Mouse (Mus musculus): Measurements from ENCODE around the gene Gm20403. TPM values are rescaled to one million over a fixed set of nuclear protein-coding genes. Genes with fewer than 3 reads are reported as not detected.

Gene Gm20403
- polyA plus RNA-seq, 1 experiment from 2014 or later = not detected

DNA sequence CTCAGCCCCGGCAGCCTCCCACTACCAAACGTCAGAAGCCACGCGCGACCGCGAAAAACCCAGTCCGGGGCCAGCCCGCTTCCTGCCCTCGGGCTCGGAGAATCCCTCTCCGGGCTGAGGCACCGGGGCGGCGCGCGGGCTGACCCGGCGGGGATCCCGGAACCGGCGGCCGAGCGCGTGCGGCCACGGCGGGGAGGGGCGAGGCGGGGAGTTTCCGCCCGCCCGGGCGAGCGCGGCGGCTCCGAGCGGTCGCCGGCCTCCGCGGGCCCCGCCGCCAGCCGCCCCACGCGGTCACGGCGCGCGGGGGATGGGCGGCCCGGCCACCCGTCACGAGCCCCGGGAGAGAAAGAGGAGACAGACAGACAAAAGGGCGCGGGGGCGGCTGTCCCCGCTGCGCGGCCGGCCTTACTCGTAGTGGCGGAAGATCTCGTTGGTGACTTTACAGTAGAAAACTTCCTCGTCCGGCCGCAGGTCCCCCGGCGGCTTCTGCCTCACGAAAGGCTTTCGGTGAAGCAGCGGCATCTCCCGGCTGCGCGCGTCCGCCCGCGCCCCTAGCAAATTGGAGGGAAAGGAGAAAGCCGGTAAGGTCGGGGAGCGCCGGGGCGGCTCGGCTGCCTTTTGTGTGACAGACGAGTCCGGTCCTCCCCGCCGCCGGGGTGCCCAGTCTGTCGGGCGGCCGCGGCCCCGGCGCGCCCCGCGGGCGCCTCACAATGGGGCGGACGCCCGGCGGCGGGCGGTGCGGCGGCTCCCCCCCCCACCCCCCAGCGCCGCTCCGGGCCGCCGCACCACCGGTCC is 875 bp downstream of the Gm20403 start:
- H3K27ac ChIP-seq (ENCODE audit: low read depth, low read length) = peak overlapping the region; percentile 97
- H3K36me3 ChIP-seq (ENCODE audit: control insufficient read depth, insufficient read depth, low read length) = peaks cover 12% of the 10 kb centered on the region; the same call in 1 of the 2 replicates
- under 1% methylated on average over 114 of the region's 117 CpGs for WGBS
- H3K9ac ChIP-seq (ENCODE audit: low read depth, low read length) = peak overlapping the region; percentile 93
- peak overlapping the region; percentile 73 for H3K4me2 ChIP-seq
- DNase-seq (ENCODE audit: low spot score) (peak; percentile 75), ATAC-seq (replicated peaks; ENCODE audit: low FRiP score) (peak; percentile 57)
- H3K4me1 ChIP-seq (replicated peaks; ENCODE audit: control insufficient read depth, insufficient read depth, low read length) = peaks cover 21% of the 10 kb centered on the region; the same call in 1 of the 2 replicates
- no peaks in the 10 kb centered on the region for H3K9me3 ChIP-seq (ENCODE audit: control insufficient read depth, low read length)
- peak overlapping the region; percentile 86 for H3K4me3 ChIP-seq (ENCODE audit: low read depth, low read length)
- H3K27me3 ChIP-seq (replicated peaks; ENCODE audit: control insufficient read depth, insufficient read depth, low read length) = no peaks in the 10 kb centered on the region

DNA sequence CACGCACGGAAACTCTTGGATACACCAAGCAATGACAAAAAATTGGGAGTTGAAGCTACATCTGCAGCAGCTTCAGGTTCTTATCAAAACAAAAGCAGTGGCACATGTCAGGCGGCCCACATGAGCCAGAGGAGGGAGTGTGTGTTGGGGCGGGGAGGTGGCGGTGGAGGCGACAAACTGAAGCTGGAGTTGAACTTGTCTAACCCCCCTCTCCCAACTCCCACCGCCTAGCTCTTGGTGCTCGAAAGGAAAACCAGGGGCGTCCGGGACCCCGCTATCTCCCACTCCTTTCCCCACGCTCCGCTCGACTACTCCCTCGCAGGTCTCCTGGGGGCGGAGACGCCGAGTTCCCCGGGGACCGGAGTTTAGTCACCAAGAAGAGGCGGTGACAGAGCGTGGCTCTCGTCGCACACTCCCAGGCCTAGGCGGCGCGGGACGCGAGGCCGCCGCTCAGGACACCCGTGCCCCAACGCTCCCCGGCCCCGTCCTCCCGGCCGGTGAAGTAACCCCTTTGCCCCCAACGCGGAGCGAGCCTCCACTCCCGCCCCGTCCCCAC is 1.6 kb downstream of the Gm20403 start:
- DNase-seq (ENCODE audit: low spot score) = peak; percentile 83
- peak overlapping the region; percentile 93 for H3K9ac ChIP-seq (ENCODE audit: low read depth, low read length)
- H3K4me1 ChIP-seq (replicated peaks; ENCODE audit: control insufficient read depth, insufficient read depth, low read length) = peaks cover 24% of the 10 kb centered on the region; the same call in 1 of the 2 replicates
- peak overlapping the region; percentile 86 for H3K4me3 ChIP-seq (ENCODE audit: low read depth, low read length)
- under 1% methylated on average over 41 of the region's 42 CpGs for WGBS
- peak overlapping the region; percentile 73 for H3K4me2 ChIP-seq
- H3K27ac ChIP-seq (ENCODE audit: low read depth, low read length) = peak overlapping the region; percentile 97
- no peaks in the 10 kb centered on the region for H3K9me3 ChIP-seq (ENCODE audit: control insufficient read depth, low read length)
- ATAC-seq (replicated peaks; ENCODE audit: low FRiP score) = peak; percentile 82
- no peaks in the 10 kb centered on the region for H3K27me3 ChIP-seq (replicated peaks; ENCODE audit: control insufficient read depth, insufficient read depth, low read length)
- H3K36me3 ChIP-seq (ENCODE audit: control insufficient read depth, insufficient read depth, low read length) = peaks cover 15% of the 10 kb centered on the region; the same call in 1 of the 2 replicates

DNA sequence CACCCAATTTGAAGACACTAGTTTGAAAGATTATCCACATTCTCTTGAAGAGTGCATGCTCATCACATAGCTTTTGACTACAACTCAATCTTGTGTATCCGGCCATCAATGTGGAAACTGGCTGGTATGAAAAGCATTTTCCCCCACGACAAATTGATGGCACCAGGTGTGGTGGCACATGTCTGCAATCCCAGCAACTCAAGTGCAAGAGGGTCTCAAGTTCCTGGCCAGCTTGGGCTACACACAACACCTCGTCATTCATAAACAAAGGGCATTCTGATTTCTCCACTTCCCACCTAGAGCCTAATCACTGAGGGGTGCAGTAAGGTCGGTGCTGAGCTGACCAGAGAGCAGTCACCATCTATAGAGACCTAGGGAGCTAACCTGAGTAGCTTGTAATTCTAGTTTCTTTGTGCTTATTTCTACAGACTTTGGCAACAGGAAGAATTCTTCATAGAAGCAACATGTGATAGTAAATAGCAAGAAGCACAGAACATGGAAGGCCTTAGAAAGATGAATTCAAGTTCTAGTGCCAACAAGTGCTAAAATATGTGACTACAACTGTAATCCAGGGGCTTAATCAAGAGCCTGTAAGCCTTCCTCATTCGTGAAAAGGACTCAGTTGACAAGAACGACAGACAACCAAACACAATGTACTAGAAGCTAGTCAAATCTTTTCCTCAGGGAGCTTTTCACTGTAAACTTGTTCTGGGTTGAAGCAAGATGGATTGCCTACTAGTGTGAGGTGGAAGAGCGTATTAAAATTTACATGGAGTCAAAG is 3.2 kb downstream of the Gm20403 start:
- no peak for DNase-seq (ENCODE audit: low spot score)
- peaks cover 24% of the 10 kb centered on the region; the same call in 1 of the 2 replicates for H3K4me1 ChIP-seq (replicated peaks; ENCODE audit: control insufficient read depth, insufficient read depth, low read length)
- 79% methylated on average over 7 of the region's 7 CpGs for WGBS
- no peak for ATAC-seq (replicated peaks; ENCODE audit: low FRiP score)
- H3K36me3 ChIP-seq (ENCODE audit: control insufficient read depth, insufficient read depth, low read length) = peaks cover 15% of the 10 kb centered on the region; the same call in 1 of the 2 replicates
- H3K9me3 ChIP-seq (ENCODE audit: control insufficient read depth, low read length) = no peaks in the 10 kb centered on the region
- H3K27ac ChIP-seq (ENCODE audit: low read depth, low read length) = no peak overlapping the region
- H3K9ac ChIP-seq (ENCODE audit: low read depth, low read length) = no peak overlapping the region
- H3K27me3 ChIP-seq (replicated peaks; ENCODE audit: control insufficient read depth, insufficient read depth, low read length) = no peaks in the 10 kb centered on the region
- no peak overlapping the region for H3K4me3 ChIP-seq (ENCODE audit: low read depth, low read length)
- no peak overlapping the region for H3K4me2 ChIP-seq

DNA sequence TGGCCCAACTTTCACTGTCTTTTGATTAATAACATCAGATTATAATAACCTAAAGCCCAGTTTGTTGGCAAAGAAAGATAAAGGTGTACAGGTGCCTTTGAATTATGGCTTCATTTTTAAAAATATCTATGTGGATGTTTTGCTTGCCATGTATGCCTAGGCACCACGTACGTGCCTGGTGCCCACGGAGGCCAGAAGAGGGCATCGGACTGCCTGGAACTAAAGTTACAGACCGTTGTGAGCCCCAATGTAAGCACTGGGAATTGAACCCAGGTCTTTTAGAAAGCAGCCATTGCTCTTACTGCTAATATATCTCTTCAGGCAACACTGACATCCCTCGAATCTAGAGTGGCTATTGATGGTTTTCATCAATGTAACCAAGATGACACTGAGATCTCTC is 4.4 kb downstream of the Gm20403 start:
- Histone ChIP-seq H3K9me3 (ENCODE audit: control insufficient read depth, low read length) (no peaks in the 10 kb centered on the region), H3K27me3 (replicated peaks; ENCODE audit: control insufficient read depth, insufficient read depth, low read length) (no peaks in the 10 kb centered on the region), H3K9ac (ENCODE audit: low read depth, low read length) (no peak overlapping the region), H3K4me2 (no peak overlapping the region), H3K27ac (ENCODE audit: low read depth, low read length) (no peak overlapping the region), H3K36me3 (ENCODE audit: control insufficient read depth, insufficient read depth, low read length) (peaks cover 15% of the 10 kb centered on the region; the same call in 1 of the 2 replicates), H3K4me3 (ENCODE audit: low read depth, low read length) (no peak overlapping the region), H3K4me1 (replicated peaks; ENCODE audit: control insufficient read depth, insufficient read depth, low read length) (peaks cover 24% of the 10 kb centered on the region; the same call in 1 of the 2 replicates)
- WGBS = 84% methylated on average over 6 of the region's 6 CpGs
- no peak for DNase-seq (ENCODE audit: low spot score)
- no peak for ATAC-seq (replicated peaks; ENCODE audit: low FRiP score)

DNA sequence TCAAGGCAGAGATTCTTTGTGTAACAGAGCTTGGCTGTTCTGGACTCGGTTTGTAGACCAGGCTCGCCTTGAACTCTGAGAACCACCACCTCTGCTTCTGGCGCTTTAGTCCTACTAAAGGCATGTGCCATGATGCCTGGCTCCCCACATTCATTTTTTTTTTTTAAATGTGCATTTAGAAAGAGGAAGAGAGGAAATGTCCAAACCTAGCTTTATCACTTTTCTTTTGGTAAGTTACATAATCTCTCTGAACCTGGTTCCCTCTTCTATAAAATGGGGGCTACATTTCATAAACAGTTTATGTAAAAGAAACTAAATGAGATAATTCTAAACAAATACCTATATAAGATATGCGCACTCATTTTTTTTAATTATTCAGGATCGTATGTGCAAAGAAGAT is 5.4 kb downstream of the Gm20403 start:
- Histone ChIP-seq H3K36me3 (ENCODE audit: control insufficient read depth, insufficient read depth, low read length) (peaks cover 15% of the 10 kb centered on the region; the same call in 1 of the 2 replicates), H3K9ac (ENCODE audit: low read depth, low read length) (no peak overlapping the region), H3K4me3 (ENCODE audit: low read depth, low read length) (no peak overlapping the region), H3K4me2 (no peak overlapping the region), H3K27ac (ENCODE audit: low read depth, low read length) (peak overlapping the region; percentile 30; the same call in 1 of the 2 replicates), H3K27me3 (replicated peaks; ENCODE audit: control insufficient read depth, insufficient read depth, low read length) (no peaks in the 10 kb centered on the region), H3K4me1 (replicated peaks; ENCODE audit: control insufficient read depth, insufficient read depth, low read length) (peaks cover 24% of the 10 kb centered on the region; the same call in 1 of the 2 replicates), H3K9me3 (ENCODE audit: control insufficient read depth, low read length) (no peaks in the 10 kb centered on the region)
- WGBS = 81% methylated on average over 5 of the region's 5 CpGs
- no peak for DNase-seq (ENCODE audit: low spot score)
- no peak for ATAC-seq (replicated peaks; ENCODE audit: low FRiP score)

DNA sequence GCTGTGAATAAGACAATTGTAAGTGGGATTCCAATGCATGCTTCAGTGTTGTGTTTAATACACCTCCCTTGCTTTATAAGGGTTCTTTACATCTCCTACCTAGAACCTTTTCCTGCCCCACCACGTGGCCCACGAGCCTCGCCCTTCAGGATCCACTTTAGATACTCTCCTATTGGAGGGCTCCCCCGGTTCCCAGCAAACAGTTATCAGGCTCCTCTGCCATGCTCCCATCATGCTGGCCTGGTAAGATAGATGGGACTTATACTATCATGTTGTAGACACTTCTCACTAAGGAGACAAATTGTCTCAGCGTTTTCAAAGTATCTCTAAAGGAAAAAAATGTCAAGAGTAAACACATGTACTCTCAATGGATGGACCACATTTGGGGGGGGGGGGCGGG is 5.8 kb downstream of the Gm20403 start:
- Histone ChIP-seq H3K4me2 (no peak overlapping the region), H3K4me1 (replicated peaks; ENCODE audit: control insufficient read depth, insufficient read depth, low read length) (peaks cover 24% of the 10 kb centered on the region; the same call in 1 of the 2 replicates), H3K27me3 (replicated peaks; ENCODE audit: control insufficient read depth, insufficient read depth, low read length) (no peaks in the 10 kb centered on the region), H3K9ac (ENCODE audit: low read depth, low read length) (no peak overlapping the region), H3K4me3 (ENCODE audit: low read depth, low read length) (no peak overlapping the region), H3K9me3 (ENCODE audit: control insufficient read depth, low read length) (no peaks in the 10 kb centered on the region), H3K36me3 (ENCODE audit: control insufficient read depth, insufficient read depth, low read length) (peaks cover 15% of the 10 kb centered on the region; the same call in 1 of the 2 replicates), H3K27ac (ENCODE audit: low read depth, low read length) (peak overlapping the region; percentile 30; the same call in 1 of the 2 replicates)
- no peak for DNase-seq (ENCODE audit: low spot score)
- ATAC-seq (replicated peaks; ENCODE audit: low FRiP score) = peak; percentile 69
- WGBS = 46% methylated on average over 6 of the region's 6 CpGs

DNA sequence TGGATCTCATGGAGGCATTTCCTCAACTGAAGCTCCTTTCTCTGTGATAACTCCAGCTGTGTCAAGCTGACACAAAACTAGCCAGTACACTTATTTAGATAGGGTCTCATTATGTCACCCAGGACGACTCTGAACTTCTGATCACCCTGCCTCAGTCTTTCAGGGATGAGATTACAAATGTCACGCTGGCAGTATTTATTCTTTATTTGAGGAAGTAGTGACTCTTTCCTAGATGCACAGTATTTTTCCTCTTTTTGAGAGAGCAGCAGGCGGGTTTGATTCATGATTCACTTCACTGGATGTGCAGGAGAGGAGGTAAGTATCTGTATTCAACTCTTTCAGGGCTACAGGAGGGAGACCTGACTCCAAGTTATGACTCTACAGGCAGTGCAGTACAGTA is 17.3 kb downstream of the Gm20403 start:
- Histone ChIP-seq H3K9ac (ENCODE audit: low read depth, low read length) (no peak overlapping the region), H3K4me1 (replicated peaks; ENCODE audit: control insufficient read depth, insufficient read depth, low read length) (0 out of 2 replicates have a peak, but pooled peaks cover 3% of the 10 kb centered on the region), H3K36me3 (ENCODE audit: control insufficient read depth, insufficient read depth, low read length) (peaks cover 19% of the 10 kb centered on the region), H3K4me3 (ENCODE audit: low read depth, low read length) (no peak overlapping the region), H3K27me3 (replicated peaks; ENCODE audit: control insufficient read depth, insufficient read depth, low read length) (no peaks in the 10 kb centered on the region), H3K9me3 (ENCODE audit: control insufficient read depth, low read length) (no peaks in the 10 kb centered on the region), H3K27ac (ENCODE audit: low read depth, low read length) (no peak overlapping the region), H3K4me2 (no peak overlapping the region)
- 65% methylated on average over 3 of the region's 3 CpGs for WGBS
- ATAC-seq (replicated peaks; ENCODE audit: low FRiP score) (no peak), DNase-seq (ENCODE audit: low spot score) (no peak)

DNA sequence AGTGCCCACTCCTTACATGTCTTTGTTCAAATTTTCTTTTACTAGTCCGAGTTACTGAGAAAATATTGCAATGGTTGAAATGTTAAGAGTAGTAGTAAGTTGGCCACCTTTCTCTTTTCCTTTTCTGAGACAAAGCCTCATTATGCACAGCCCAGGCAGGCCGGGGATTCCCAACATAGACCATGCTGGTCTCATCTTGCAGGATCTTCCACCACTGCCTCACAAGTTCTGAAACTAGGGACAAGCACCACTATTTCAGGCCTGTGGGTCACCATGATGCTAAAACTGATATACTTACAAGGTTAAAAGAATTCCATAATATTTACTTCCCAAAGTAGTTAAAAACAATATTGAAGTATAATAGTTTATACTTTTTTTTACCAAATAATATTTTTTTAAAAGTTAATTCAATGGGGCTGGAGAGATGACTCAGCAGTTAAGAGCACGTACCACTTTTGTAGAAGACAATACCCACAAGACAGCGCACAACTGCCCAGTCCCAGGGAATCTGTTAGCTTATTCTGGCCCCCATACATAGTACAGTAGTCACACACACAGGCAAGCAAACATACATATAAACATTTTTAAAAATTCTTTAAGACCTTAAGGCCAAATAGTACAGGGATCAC is 20.7 kb downstream of the Gm20403 start:
- DNase-seq (ENCODE audit: low spot score) (no peak), ATAC-seq (replicated peaks; ENCODE audit: low FRiP score) (no peak)
- no peak overlapping the region for H3K4me3 ChIP-seq (ENCODE audit: low read depth, low read length)
- H3K9me3 ChIP-seq (ENCODE audit: control insufficient read depth, low read length) = no peaks in the 10 kb centered on the region
- H3K9ac ChIP-seq (ENCODE audit: low read depth, low read length) = no peak overlapping the region
- WGBS = 92% methylated on average over 4 of the region's 4 CpGs
- 0 out of 2 replicates have a peak, but pooled peaks cover 3% of the 10 kb centered on the region for H3K4me1 ChIP-seq (replicated peaks; ENCODE audit: control insufficient read depth, insufficient read depth, low read length)
- H3K27ac ChIP-seq (ENCODE audit: low read depth, low read length) = no peak overlapping the region
- no peak overlapping the region for H3K4me2 ChIP-seq
- H3K36me3 ChIP-seq (ENCODE audit: control insufficient read depth, insufficient read depth, low read length) = peaks cover 14% of the 10 kb centered on the region; the same call in 1 of the 2 replicates
- H3K27me3 ChIP-seq (replicated peaks; ENCODE audit: control insufficient read depth, insufficient read depth, low read length) = no peaks in the 10 kb centered on the region

Data from liver, embryonic 11.5 days (tissue).